Mouse (Mus musculus): ENCODE data around the gene Ppp3ca. TPM values are rescaled to one million over a fixed set of nuclear protein-coding genes. Genes with fewer than 3 reads are reported as not detected.

Ppp3ca gene
- total RNA-seq, 2 experiments from 2014 or later: 47.8 to 48.3 TPM

- DNase-seq: no peak
- intact Hi-C loops (cut with DNase I): no loop called here
Observed at GRCm38 (mm10) chr3:136718412-136718811, 48.5 kb downstream of the Ppp3ca start.

GRCm38 (mm10) chr3:136721241-136721640 lies 51.3 kb downstream of the Ppp3ca start:
- intact Hi-C loops (cut with DNase I): loop anchor here (5.0 kb wide), 1 partner anchor 46 kb away; no protein-coding TSS in a partner anchor
- no peak for DNase-seq

- no peak for DNase-seq
Observed at GRCm38 (mm10) chr3:136721804-136722427, 52.0 kb downstream of the Ppp3ca start.

GRCm38 (mm10) chr3:136722493-136722892 lies 52.6 kb downstream of the Ppp3ca start:
- intact Hi-C loops (cut with DNase I): loop anchor here (5.0 kb wide), 1 partner anchor 45 kb away; no protein-coding TSS in a partner anchor
- no peak for DNase-seq

More at GRCm38 (mm10) chr3:136721804-136722427, 52.0 kb downstream of the Ppp3ca start:
- intact Hi-C loops (cut with DNase I): loop anchor here (5.0 kb wide), 1 partner anchor 45 kb away; no protein-coding TSS in a partner anchor

- peak; percentile 81 to 85 for DNase-seq
- intact Hi-C loops (cut with DNase I): loop anchor here (2.0 kb wide), 1 partner anchor 55 kb away; the partner anchor contains the start of gene Ppp3ca
Observed at GRCm38 (mm10) chr3:136725311-136726156, 55.6 kb downstream of the Ppp3ca start.

GRCm38 (mm10) chr3:136727877-136728276 lies 58.0 kb downstream of the Ppp3ca start:
- DNase-seq: no peak
- intact Hi-C loops (cut with DNase I): no loop called here

- DNase-seq: no peak
- intact Hi-C loops (cut with DNase I): no loop called here
Observed at GRCm38 (mm10) chr3:136729978-136730377, 60.1 kb downstream of the Ppp3ca start.

GRCm38 (mm10) chr3:136731579-136731978 lies 61.7 kb downstream of the Ppp3ca start:
- intact Hi-C loops (cut with DNase I): no loop called here
- DNase-seq: no peak

GRCm38 (mm10) chr3:136736021-136736420 lies 66.1 kb downstream of the Ppp3ca start:
- no peak for DNase-seq
- intact Hi-C loops (cut with DNase I): no loop called here

- intact Hi-C loops (cut with DNase I): no loop called here
- DNase-seq: no peak
Observed at GRCm38 (mm10) chr3:136736773-136737298, 66.9 kb downstream of the Ppp3ca start.

GRCm38 (mm10) chr3:136738474-136738873 lies 68.5 kb downstream of the Ppp3ca start:
- intact Hi-C loops (cut with DNase I): no loop called here
- DNase-seq: no peak

- intact Hi-C loops (cut with DNase I): no loop called here
- DNase-seq: no peak
Observed at GRCm38 (mm10) chr3:136738914-136739313, 69.0 kb downstream of the Ppp3ca start.

GRCm38 (mm10) chr3:136741659-136742058 lies 71.7 kb downstream of the Ppp3ca start:
- DNase-seq: no peak
- intact Hi-C loops (cut with DNase I): no loop called here

GRCm38 (mm10) chr3:136742258-136743057 lies 72.5 kb downstream of the Ppp3ca start:
- no peak for DNase-seq
- intact Hi-C loops (cut with DNase I): no loop called here

GRCm38 (mm10) chr3:136744295-136744897 lies 74.5 kb downstream of the Ppp3ca start:
- intact Hi-C loops (cut with DNase I): no loop called here
- no peak for DNase-seq

- intact Hi-C loops (cut with DNase I): no loop called here
- DNase-seq: no peak
Observed at GRCm38 (mm10) chr3:136745456-136745855, 75.5 kb downstream of the Ppp3ca start.

- intact Hi-C loops (cut with DNase I): no loop called here
- no peak for DNase-seq
Observed at GRCm38 (mm10) chr3:136748761-136749476, 79.0 kb downstream of the Ppp3ca start.

GRCm38 (mm10) chr3:136749477-136749797 lies 79.5 kb downstream of the Ppp3ca start:
- DNase-seq: no peak
- intact Hi-C loops (cut with DNase I): no loop called here

GRCm38 (mm10) chr3:136749951-136750350 lies 80.0 kb downstream of the Ppp3ca start:
- no peak for DNase-seq
- intact Hi-C loops (cut with DNase I): no loop called here
